Mouse (Mus musculus): ENCODE measurements around the gene Rab11fip4.

Rab11fip4 gene

DNA sequence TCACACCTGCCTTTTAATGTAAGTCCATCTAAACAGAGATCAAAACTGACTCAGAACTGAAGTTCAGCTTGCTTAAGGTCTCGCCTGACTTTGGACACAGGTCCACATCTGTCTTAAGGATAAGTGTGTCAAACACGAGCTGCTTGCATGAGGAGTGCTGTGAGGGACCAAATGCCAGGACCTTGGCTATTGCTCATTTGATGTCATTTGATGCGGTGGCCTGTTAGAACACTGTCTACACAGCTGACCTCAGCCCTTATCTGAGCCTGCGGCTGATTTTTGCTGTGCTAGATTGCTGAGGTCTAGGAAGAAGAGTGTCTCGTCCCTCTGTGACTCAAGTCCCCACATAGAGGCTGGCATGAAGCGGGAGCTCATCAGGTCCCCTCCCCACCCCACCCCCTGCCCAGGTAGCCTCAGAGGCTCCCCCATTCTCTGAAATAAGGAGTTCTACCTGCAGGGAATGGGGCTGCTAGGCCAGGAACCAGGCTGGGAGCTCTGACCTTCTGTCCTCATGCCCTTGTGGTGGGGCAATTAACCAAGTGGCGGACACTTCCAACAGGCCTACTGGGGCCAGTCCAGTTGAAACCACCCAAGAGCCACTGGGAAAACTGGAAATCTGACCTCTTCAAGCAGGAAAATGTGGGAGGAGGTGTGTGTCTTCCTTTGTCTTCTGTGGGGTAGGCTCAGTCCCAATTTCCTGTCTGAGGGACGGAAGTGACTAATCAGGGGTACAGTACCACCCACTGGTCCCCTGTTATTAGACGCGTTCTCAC, 149.9 kb downstream of the Rab11fip4 start:
- no peak for DNase-seq (ENCODE audit: low spot score)

DNA sequence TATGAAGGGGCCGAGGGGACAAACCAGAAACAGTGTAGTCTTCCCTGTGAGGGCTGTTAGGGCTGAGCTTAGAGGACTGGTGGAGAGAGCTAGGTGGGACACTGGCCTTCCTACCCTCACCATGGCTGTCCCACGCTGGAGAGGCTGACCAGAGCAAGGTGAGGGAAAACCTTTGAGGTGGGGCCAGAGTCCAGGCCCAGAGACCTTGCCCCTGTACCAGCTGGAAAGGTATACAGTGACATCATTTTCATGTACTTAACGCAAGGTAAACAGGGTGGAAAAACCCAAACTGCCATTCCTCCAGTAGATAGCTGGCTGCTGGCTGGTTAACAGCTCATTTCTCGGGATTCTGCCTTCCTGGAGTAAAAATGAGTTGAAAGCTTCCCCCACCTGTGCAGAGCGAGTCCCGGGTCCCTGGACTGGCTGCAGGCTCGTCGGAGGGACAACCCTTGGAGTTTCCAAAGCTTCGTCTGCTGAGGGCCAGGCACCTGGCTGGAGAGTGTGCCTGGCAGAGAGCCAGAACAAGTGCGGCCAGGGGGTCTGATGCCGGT, 155.6 kb downstream of the Rab11fip4 start:
- no peak for DNase-seq (ENCODE audit: low spot score)

All from testis, postnatal 14 days (tissue).